7 mouse cellular contexts compared by ENCODE assay signal in genomic region chr7:66840008-66840719, GRCm38 (mm10). TPM values are rescaled to one million over a fixed set of nuclear protein-coding genes. Genes with fewer than 3 reads are reported as not detected.
DNase-seq lines count a peak whose midpoint lies in the region; ATAC-seq and TF ChIP-seq lines count a peak whose summit lies in the region.

No protein-coding gene starts in this region.

- peak overlapping the region; percentile 61 to 65 for H3K4me3 ChIP-seq in ES-E14 (ENCODE audit: insufficient read depth in 1 of 2, low read depth in 1 of 2, low read length in 2 of 2, poor library complexity in 1 of 2, severe bottlenecking in 1 of 2)
- H3K4me3 ChIP-seq in forebrain, embryonic 12.5 days (replicated peaks): peak overlapping the region; percentile 53
- peak overlapping the region; percentile 64 for H3K4me3 ChIP-seq in hindbrain, embryonic 16.5 days (ENCODE audit: low read length)
- peak overlapping the region; percentile 67 for H3K4me3 ChIP-seq in limb, embryonic 11.5 days (ENCODE audit: low read depth, low read length)
- H3K4me3 ChIP-seq in midbrain, embryonic 10.5 days: peak overlapping the region; percentile 65

- H3K27ac ChIP-seq in ES-E14 (ENCODE audit: insufficient read depth, low read depth, low read length, poor library complexity, severe bottlenecking): no peak overlapping the region
- H3K27ac ChIP-seq in forebrain, embryonic 12.5 days: no peak overlapping the region
- peak overlapping the region; percentile 48 for H3K27ac ChIP-seq in hindbrain, embryonic 16.5 days (ENCODE audit: low read depth, low read length)
- H3K27ac ChIP-seq in limb, embryonic 11.5 days (replicated peaks; ENCODE audit: low read depth, low read length): no peak overlapping the region
- H3K27ac ChIP-seq in midbrain, embryonic 10.5 days (replicated peaks): peak overlapping the region; percentile 55; the same call in 1 of the 2 replicates

- H3K36me3 ChIP-seq in ES-E14 (ENCODE audit: control insufficient read depth, insufficient read depth, low read length, poor library complexity, severe bottlenecking): no peaks in the 10 kb centered on the region; the same call in 1 of the 2 replicates
- no peaks in the 10 kb centered on the region for H3K36me3 ChIP-seq in forebrain, embryonic 12.5 days (replicated peaks)
- H3K36me3 ChIP-seq in hindbrain, embryonic 16.5 days (ENCODE audit: control insufficient read depth, insufficient read depth, low read length): no peaks in the 10 kb centered on the region
- H3K36me3 ChIP-seq in limb, embryonic 11.5 days (ENCODE audit: control insufficient read depth, insufficient read depth, low read length): no peaks in the 10 kb centered on the region
- H3K36me3 ChIP-seq in midbrain, embryonic 10.5 days: no peaks in the 10 kb centered on the region

- H3K4me1 ChIP-seq in ES-E14 (ENCODE audit: control insufficient read depth in 2 of 2, insufficient read depth in 2 of 2, low read length in 2 of 2, poor library complexity in 1 of 2): no peaks in the 10 kb centered on the region
- H3K4me1 ChIP-seq in forebrain, embryonic 12.5 days: peaks cover 12% of the 10 kb centered on the region; the same call in 1 of the 2 replicates
- peaks cover 15% of the 10 kb centered on the region for H3K4me1 ChIP-seq in hindbrain, embryonic 16.5 days (ENCODE audit: control insufficient read depth, insufficient read depth, low read depth, low read length)
- peaks cover 11% of the 10 kb centered on the region; the same call in 1 of the 2 replicates for H3K4me1 ChIP-seq in limb, embryonic 11.5 days (ENCODE audit: control insufficient read depth, insufficient read depth, low read length)
- peaks cover 20% of the 10 kb centered on the region for H3K4me1 ChIP-seq in midbrain, embryonic 10.5 days

- H3K9me3 ChIP-seq in ES-E14 (ENCODE audit: control insufficient read depth, insufficient read depth, low read depth, low read length): no peaks in the 10 kb centered on the region
- H3K9me3 ChIP-seq in forebrain, embryonic 12.5 days: no peaks in the 10 kb centered on the region
- no peaks in the 10 kb centered on the region for H3K9me3 ChIP-seq in hindbrain, embryonic 16.5 days (ENCODE audit: control insufficient read depth, low read length)
- no peaks in the 10 kb centered on the region for H3K9me3 ChIP-seq in limb, embryonic 11.5 days (ENCODE audit: control insufficient read depth, low read length)
- no peaks in the 10 kb centered on the region for H3K9me3 ChIP-seq in midbrain, embryonic 10.5 days (replicated peaks)

- peak; percentile 66 for ATAC-seq in forebrain, embryonic 12.5 days (ENCODE audit: low FRiP score)
- peak; percentile 44 for ATAC-seq in hindbrain, embryonic 16.5 days
- peak; percentile 24; the same call in 1 of the 2 replicates for ATAC-seq in limb, embryonic 11.5 days (ENCODE audit: insufficient number of reproducible peaks, low FRiP score, low TSS enrichment, low read depth)

- peak overlapping the region; percentile 22 for H3K9ac ChIP-seq in ES-E14 (ENCODE audit: insufficient read depth, low read depth, low read length, poor library complexity, severe bottlenecking)
- H3K9ac ChIP-seq in forebrain, embryonic 12.5 days: peak overlapping the region; percentile 53
- H3K9ac ChIP-seq in hindbrain, embryonic 16.5 days (ENCODE audit: low read depth, low read length): peak overlapping the region; percentile 73
- H3K9ac ChIP-seq in limb, embryonic 11.5 days (ENCODE audit: low read length): peak overlapping the region; percentile 65

- H3K27me3 ChIP-seq in forebrain, embryonic 12.5 days: peaks cover 44% of the 10 kb centered on the region
- H3K27me3 ChIP-seq in hindbrain, embryonic 16.5 days (replicated peaks; ENCODE audit: control insufficient read depth, insufficient read depth, low read length): 0 out of 2 replicates have a peak, but pooled peaks cover 3% of the 10 kb centered on the region
- no peaks in the 10 kb centered on the region for H3K27me3 ChIP-seq in limb, embryonic 11.5 days (ENCODE audit: control insufficient read depth, insufficient read depth, low read length)
- peaks cover 50% of the 10 kb centered on the region for H3K27me3 ChIP-seq in midbrain, embryonic 10.5 days (ENCODE audit: low read depth, poor library complexity, severe bottlenecking)

- DNase-seq in ES-E14 (ENCODE audit: low read depth, low spot score): peak; percentile 9
- DNase-seq in adrenal gland, adult 8-10 months: peak; percentile 42
- DNase-seq in limb, embryonic 11.5 days (ENCODE audit: low spot score): peak; percentile 75
- DNase-seq in midbrain, embryonic 10.5 days (ENCODE audit: low spot score): peak; percentile 55
- peak; percentile 15 to 22 for DNase-seq in spleen, postnatal 36 days (ENCODE audit: low spot score in 2 of 2)

- WGBS in forebrain, embryonic 12.5 days: 0% methylated on average over 56 of the region's 76 CpGs
- under 1% methylated on average over 51 of the region's 76 CpGs for WGBS in hindbrain, embryonic 16.5 days
- under 1% methylated on average over 72 of the region's 76 CpGs for WGBS in limb, embryonic 11.5 days
- WGBS in midbrain, embryonic 10.5 days: under 1% methylated on average over 74 of the region's 76 CpGs

- H3K4me2 ChIP-seq in forebrain, embryonic 12.5 days: peak overlapping the region; percentile 100
- H3K4me2 ChIP-seq in hindbrain, embryonic 16.5 days (ENCODE audit: low read length): peak overlapping the region; percentile 99
- H3K4me2 ChIP-seq in limb, embryonic 11.5 days (ENCODE audit: low read depth, severe bottlenecking): peak overlapping the region; percentile 100

- in situ Hi-C loops in ES-E14 (cut with MboI; ENCODE audit: low sequenced_read_pairs in 2 of 2, unreplicated experiment in 2 of 2): loop anchor here (25.0 kb wide), 2 partner anchors 372 to 797 kb away; partner anchors contain the start of genes Lrrc28 (in 1 of the 2), Lysmd4 (in 1 of the 2) and Ttc23 (in 1 of the 2)

TF ChIP-seq in ES-E14, 5 proteins besides CTCF, POLR2A, EP300 and RAD21:
- TF ChIP-seq ZC3H11A (IDR thresholded peaks at IDR 0.05; ENCODE audit: borderline replicate concordance, low read depth, low read length) (no peak), ZNF384 (IDR thresholded peaks at IDR 0.05; ENCODE audit: low read depth, low read length) (no peak), MAFK (IDR thresholded peaks at IDR 0.05; ENCODE audit: insufficient read depth, low read depth, low read length) (no peak), CHD2 (IDR thresholded peaks at IDR 0.05; ENCODE audit: low read depth, low read length) (no peak), HCFC1 (IDR thresholded peaks at IDR 0.05; ENCODE audit: borderline replicate concordance, insufficient read depth, low read length) (no peak)

RNA-seq across cellular contexts. Expression of gene Adamts17, which starts 0.6 kb away (rescaled TPM):
- total RNA-seq in ES-E14 (2012; rRNA removed): 2.0 and 2.3 TPM in 2 replicates
- 10 to 100 TPM in 1 of 4 experiments, 1 to 10 TPM in 3; 3.0 to 12.0 (median 5.2) TPM for total RNA-seq in adrenal gland, adult 8-10 months (2022)
- polyA plus RNA-seq in forebrain, embryonic 12.5 days (2016; fragmentation: Nextera tagmentation; extraction: Ambion mirVana): 1.6 and 2.1 TPM in 2 replicates
- 3.3 and 3.8 TPM in 2 replicates for polyA plus RNA-seq in hindbrain, embryonic 16.5 days (2015; fragmentation: Nextera tagmentation; extraction: Ambion mirVana)
- polyA plus RNA-seq in limb, embryonic 11.5 days (2014; fragmentation: Nextera tagmentation; extraction: Ambion mirVana): 7.7 and 8.4 TPM in 2 replicates
- 0.62 and 0.75 TPM in 2 replicates for polyA plus RNA-seq in midbrain, embryonic 10.5 days (2016; fragmentation: Nextera tagmentation; extraction: Ambion mirVana)

Comparison
In these comparisons a context has a peak if more than half of its experiments do, and no peak if none do; other contexts are left out.
1. DNase-seq: peak in every context shown above with its lines; median percentile 75 in limb, embryonic 11.5 days; 55 in midbrain, embryonic 10.5 days; 42 in adrenal gland, adult 8-10 months; 18 in spleen, postnatal 36 days; 9 in ES-E14.
2. H3K27ac ChIP-seq: peak in hindbrain, embryonic 16.5 days (single experiment) and midbrain, embryonic 10.5 days (single experiment); none in ES-E14 (single experiment), forebrain, embryonic 12.5 days (single experiment) and limb, embryonic 11.5 days (single experiment).
3. H3K9ac ChIP-seq: peak in every context shown above with its lines; median percentile 73 in hindbrain, embryonic 16.5 days; 65 in limb, embryonic 11.5 days; 53 in forebrain, embryonic 12.5 days; 22 in ES-E14.
4. Peak in every context shown above with its lines, with median percentiles within 50 percentile points of each other: H3K4me3 ChIP-seq, ATAC-seq and H3K4me2 ChIP-seq.